In the genomic region with DNA sequence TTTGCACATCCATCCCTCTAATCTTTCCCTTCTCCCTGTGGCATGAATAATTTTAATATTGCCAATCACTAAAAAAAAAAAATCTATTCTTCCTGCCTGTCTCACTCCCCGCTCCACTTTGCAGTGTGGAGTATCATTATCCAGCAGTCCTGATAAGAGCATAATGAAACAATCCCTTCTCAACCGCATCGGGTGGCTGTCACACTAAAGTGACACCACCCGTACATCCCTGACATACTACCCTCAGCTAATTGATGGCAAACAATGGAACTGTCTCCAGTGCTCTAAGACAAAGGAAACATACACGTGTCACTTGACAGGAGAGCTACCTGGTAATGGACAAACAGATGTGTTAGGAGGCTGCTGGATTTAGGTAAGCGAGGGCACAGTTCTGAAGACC, we compare ENCODE assay signal across 27 mouse cellular contexts.
DNase-seq lines count a peak whose midpoint lies in the region; ATAC-seq and TF ChIP-seq lines count a peak whose summit lies in the region.
"Had no signal": no experiment of that assay in that cellular context is flagged by ENCODE, and none has a peak within 500 bp of the region (broad histone marks: within the 10 kb centered on the region; RNA-seq: fewer than 3 reads in every experiment).

No protein-coding gene starts in this region.

- H3K27me3 ChIP-seq in forebrain, embryonic 13.5 days = 0 out of 2 replicates have a peak, but pooled peaks cover 3% of the 10 kb centered on the region
- H3K27me3 ChIP-seq in forebrain, postnatal 0 days (ENCODE audit: insufficient read depth, low read length) = no peaks in the 10 kb centered on the region
- no peaks in the 10 kb centered on the region for H3K27me3 ChIP-seq in midbrain, embryonic 16.5 days (ENCODE audit: control insufficient read depth, insufficient read depth, low read depth, low read length)
- H3K27me3 ChIP-seq: CH12.LX; embryonic facial prominence, embryonic 12.5 days; heart, embryonic 12.5 days; hindbrain, embryonic 15.5 days; liver, embryonic 13.5 days; megakaryocyte, embryonic 14.5 days; neural tube, embryonic 12.5 days; Patski; stomach, embryonic 15.5 days had no signal

- TF ChIP-seq CTCF in layer of hippocampus, adult 2 months (conservative IDR thresholded peaks at IDR 0.05) = no peak
- no peak for TF ChIP-seq CTCF in forebrain, postnatal 0 days (IDR thresholded peaks at IDR 0.05; ENCODE audit: low read depth)

- H3K4me2 ChIP-seq in forebrain, embryonic 13.5 days = no peak overlapping the region
- H3K4me2 ChIP-seq in forebrain, postnatal 0 days (ENCODE audit: low read depth) = no peak overlapping the region
- H3K4me2 ChIP-seq in midbrain, embryonic 16.5 days (ENCODE audit: low read length) = no peak overlapping the region
- H3K4me2 ChIP-seq: embryonic facial prominence, embryonic 12.5 days; heart, embryonic 12.5 days; hindbrain, embryonic 15.5 days; liver, embryonic 13.5 days; neural tube, embryonic 12.5 days; stomach, embryonic 15.5 days had no signal

- no peak overlapping the region for H3K4me3 ChIP-seq in layer of hippocampus, adult 2 months
- H3K4me3 ChIP-seq in forebrain, embryonic 13.5 days = no peak overlapping the region
- H3K4me3 ChIP-seq in forebrain, postnatal 0 days (ENCODE audit: low read depth, low read length) = no peak overlapping the region
- no peak overlapping the region for H3K4me3 ChIP-seq in midbrain, embryonic 16.5 days (ENCODE audit: low read depth, low read length)
- H3K4me3 ChIP-seq: embryonic facial prominence, embryonic 12.5 days; heart, embryonic 12.5 days; hindbrain, embryonic 15.5 days; liver, embryonic 13.5 days; megakaryocyte, embryonic 14.5 days; neural tube, embryonic 12.5 days; stomach, embryonic 15.5 days had no signal

- H3K4me1 ChIP-seq in forebrain, embryonic 13.5 days = peaks cover 29% of the 10 kb centered on the region
- H3K4me1 ChIP-seq in forebrain, postnatal 0 days (ENCODE audit: insufficient read depth) = no peaks in the 10 kb centered on the region; the same call in 1 of the 2 replicates
- peaks cover 16% of the 10 kb centered on the region for H3K4me1 ChIP-seq in midbrain, embryonic 16.5 days (ENCODE audit: control insufficient read depth, insufficient read depth, low read length)
- H3K4me1 ChIP-seq: embryonic facial prominence, embryonic 12.5 days; liver, embryonic 13.5 days; megakaryocyte, embryonic 14.5 days; stomach, embryonic 15.5 days had no signal

- no peak for ATAC-seq in forebrain, embryonic 13.5 days
- ATAC-seq in forebrain, postnatal 0 days = peak; percentile 25; the same call in 1 of the 2 replicates
- ATAC-seq in midbrain, embryonic 16.5 days = peak; percentile 86
- ATAC-seq: intestine, embryonic 16.5 days; Patski had no signal

- H3K27ac ChIP-seq in layer of hippocampus, adult 2 months = peak overlapping the region; percentile 2; the same call in 1 of the 2 replicates
- peak overlapping the region; percentile 44 for H3K27ac ChIP-seq in forebrain, embryonic 13.5 days
- no peak overlapping the region for H3K27ac ChIP-seq in forebrain, postnatal 0 days (ENCODE audit: low read depth, low read length)
- peak overlapping the region; percentile 66 for H3K27ac ChIP-seq in midbrain, embryonic 16.5 days (ENCODE audit: low read length)
- H3K27ac ChIP-seq: embryonic facial prominence, embryonic 12.5 days; liver, embryonic 13.5 days; neural tube, embryonic 12.5 days; stomach, embryonic 15.5 days had no signal

- H3K9me3 ChIP-seq in forebrain, embryonic 13.5 days (replicated peaks) = no peaks in the 10 kb centered on the region
- H3K9me3 ChIP-seq in forebrain, postnatal 0 days (ENCODE audit: low read length) = no peaks in the 10 kb centered on the region
- H3K9me3 ChIP-seq in midbrain, embryonic 16.5 days (replicated peaks; ENCODE audit: control insufficient read depth, low read length, poor library complexity, severe bottlenecking) = no peaks in the 10 kb centered on the region
- H3K9me3 ChIP-seq: embryonic facial prominence, embryonic 12.5 days; G1E; heart, embryonic 12.5 days; hindbrain, embryonic 15.5 days; liver, embryonic 13.5 days; megakaryocyte, embryonic 14.5 days; neural tube, embryonic 12.5 days; stomach, embryonic 15.5 days had no signal

- H3K36me3 ChIP-seq in forebrain, embryonic 13.5 days (ENCODE audit: poor library complexity, severe bottlenecking) = no peaks in the 10 kb centered on the region
- H3K36me3 ChIP-seq in forebrain, postnatal 0 days (ENCODE audit: insufficient read depth) = no peaks in the 10 kb centered on the region
- no peaks in the 10 kb centered on the region for H3K36me3 ChIP-seq in midbrain, embryonic 16.5 days (ENCODE audit: control insufficient read depth, insufficient read depth, low read length)
- H3K36me3 ChIP-seq: embryonic facial prominence, embryonic 12.5 days; G1E; heart, embryonic 12.5 days; hindbrain, embryonic 15.5 days; liver, embryonic 13.5 days; neural tube, embryonic 12.5 days; stomach, embryonic 15.5 days had no signal

- DNase-seq in layer of hippocampus, adult 2 months (ENCODE audit: low spot score in 2 of 2) = no peak
- DNase-seq in layer of hippocampus, adult 9-11 months = no peak
- DNase-seq in forebrain, postnatal 0 days = no peak
- no peak for DNase-seq in embryo, embryonic 11 days
- no peak for DNase-seq in embryo, embryonic 9.5 days (ENCODE audit: extremely low spot score)
- DNase-seq: adrenal gland, postnatal 36 days; B cell, adult 2 months; cerebellum, adult 11 months; heart, postnatal 10 days; kidney, postnatal 36 days; liver, embryonic 13.5 days; lung, adult 2 months; lung, postnatal 14 days; right cerebral cortex, postnatal 4 days; thymus, postnatal 25 days had no signal

- H3K9ac ChIP-seq in forebrain, embryonic 13.5 days = no peak overlapping the region
- no peak overlapping the region for H3K9ac ChIP-seq in forebrain, postnatal 0 days
- no peak overlapping the region for H3K9ac ChIP-seq in midbrain, embryonic 16.5 days (ENCODE audit: low read depth, low read length)
- H3K9ac ChIP-seq: embryonic facial prominence, embryonic 12.5 days; heart, embryonic 12.5 days; hindbrain, embryonic 15.5 days; liver, embryonic 13.5 days; neural tube, embryonic 12.5 days; stomach, embryonic 15.5 days had no signal

- WGBS in forebrain, embryonic 13.5 days = 28% methylated on average over 6 of the region's 6 CpGs
- 30% methylated on average over 6 of the region's 6 CpGs for WGBS in forebrain, postnatal 0 days
- 31% methylated on average over 6 of the region's 6 CpGs for WGBS in midbrain, embryonic 16.5 days
